Mouse (Mus musculus) left cerebral cortex, adult 18-20 months (tissue): ENCODE measurements around the gene Lmf1. TPM values are rescaled to one million over a fixed set of nuclear protein-coding genes. Genes with fewer than 3 reads are reported as not detected.

Experiments used
- DNase-seq, 2 experiments: peaks; one replicate each; pipeline ENCODE4 v3.0.0; 2021 to 2022; ENCODE audit warnings: low spot score in 2 of 2, mixed read lengths in 1 of 2
- total RNA-seq, 2 experiments: library from RNA; stranded (reverse); gene quantifications; 2 replicates each; pipeline ENCODE4 v1.2.3; 2021

The Lmf1 gene
- total RNA-seq, 2 experiments from 2014 or later: 19.1 to 20.2 TPM

GRCm38 (mm10) chr17:25696263-25696662, 117.4 kb downstream of the Lmf1 start:
- no peak for DNase-seq

- peak; percentile 85 to 88 for DNase-seq
These were observed 119.6 kb downstream of the Lmf1 start for GRCm38 (mm10) chr17:25698446-25698845.

- DNase-seq: no peak
These were observed 122.1 kb downstream of the Lmf1 start for GRCm38 (mm10) chr17:25700863-25701496.

GRCm38 (mm10) chr17:25709994-25710393, 131.1 kb downstream of the Lmf1 start:
- no peak for DNase-seq

- no peak for DNase-seq
These were observed 132.3 kb downstream of the Lmf1 start for GRCm38 (mm10) chr17:25711136-25711535.

Other genes with a start within 250 kb of the Lmf1 start
- gene Tpsab1, start 233.5 kb upstream of the Lmf1 start, total RNA-seq: not detected
- not detected for gene Tpsb2, start 212.8 kb upstream of the Lmf1 start, total RNA-seq
- gene Tpsg1, start 209.8 kb upstream of the Lmf1 start, total RNA-seq: not detected
- gene Cacna1h, start 145.3 kb upstream of the Lmf1 start, total RNA-seq: 10 to 100 TPM; 39.6 to 43.7 TPM
- 1 to 10 TPM in 1 of 2 experiments, under 1 TPM in 1; 0.49 to 1.2 TPM for gene Tekt4, start 124.5 kb upstream of the Lmf1 start, total RNA-seq
- gene Sstr5, start 81.8 kb upstream of the Lmf1 start, total RNA-seq: 1 to 10 TPM in 1 of 2 experiments, under 1 TPM in 1; 0.75 to 1.1 TPM
- 10 to 100 TPM; 52.1 to 55.2 TPM for gene Sox8, start 8.4 kb upstream of the Lmf1 start, total RNA-seq
- gene Gng13, start 138.1 kb downstream of the Lmf1 start, total RNA-seq: 100 to 1,000 TPM; 151 to 157 TPM
- gene Chtf18, start 148.3 kb downstream of the Lmf1 start, total RNA-seq: 1 to 10 TPM; 1.2 to 1.5 TPM
- gene Rpusd1, start 148.6 kb downstream of the Lmf1 start, total RNA-seq: 10 to 100 TPM; 60.9 to 64.4 TPM
- gene Mslnl, start 157.0 kb downstream of the Lmf1 start, total RNA-seq: under 1 TPM; 0.44 to 0.75 TPM
- gene Msln, start 175.3 kb downstream of the Lmf1 start, total RNA-seq: 1 to 10 TPM; 2.3 to 2.5 TPM
- gene Narfl, start 194.7 kb downstream of the Lmf1 start, total RNA-seq: 10 to 100 TPM; 31.3 to 37.1 TPM
- 100 to 1,000 TPM; 112 to 119 TPM for gene Haghl, start 206.6 kb downstream of the Lmf1 start, total RNA-seq
- under 1 TPM in 1 of 2 experiments, not detected in 1; 0.19 TPM for gene Ccdc78, start 207.5 kb downstream of the Lmf1 start, total RNA-seq
- gene Fam173a, start 213.8 kb downstream of the Lmf1 start, total RNA-seq: 10 to 100 TPM; 92.7 to 99.1 TPM
- 1 to 10 TPM in 1 of 2 experiments, not detected in 1; 1.4 TPM for gene AC134908.4, start 216.6 kb downstream of the Lmf1 start, total RNA-seq
- gene Metrn, start 218.1 kb downstream of the Lmf1 start, total RNA-seq: 10 to 100 TPM; 70.9 to 78.2 TPM
- 100 to 1,000 TPM; 588 to 680 TPM for gene Fbxl16, start 230.0 kb downstream of the Lmf1 start, total RNA-seq
- gene Wdr24, start 244.5 kb downstream of the Lmf1 start, total RNA-seq: 10 to 100 TPM; 22.5 to 25.1 TPM
- gene Jmjd8, start 249.8 kb downstream of the Lmf1 start, total RNA-seq: 10 to 100 TPM; 43.5 to 52.3 TPM